Mouse (Mus musculus) left cerebral cortex, adult 18-20 months (tissue): ENCODE measurements around the gene Cpxm1. TPM values are rescaled to one million over a fixed set of nuclear protein-coding genes. Genes with fewer than 3 reads are reported as not detected.

Experiments
- DNase-seq, 2 experiments: peaks; one replicate each; pipeline ENCODE4 v3.0.0; 2021 to 2022; ENCODE audit warnings: low spot score in 2 of 2, mixed read lengths in 1 of 2
- total RNA-seq, 2 experiments: library from RNA; stranded (reverse); gene quantifications; 2 replicates each; pipeline ENCODE4 v1.2.3; 2021

The Cpxm1 gene
- total RNA-seq, 2 experiments from 2014 or later = 6.1 to 7.8 TPM

DNA sequence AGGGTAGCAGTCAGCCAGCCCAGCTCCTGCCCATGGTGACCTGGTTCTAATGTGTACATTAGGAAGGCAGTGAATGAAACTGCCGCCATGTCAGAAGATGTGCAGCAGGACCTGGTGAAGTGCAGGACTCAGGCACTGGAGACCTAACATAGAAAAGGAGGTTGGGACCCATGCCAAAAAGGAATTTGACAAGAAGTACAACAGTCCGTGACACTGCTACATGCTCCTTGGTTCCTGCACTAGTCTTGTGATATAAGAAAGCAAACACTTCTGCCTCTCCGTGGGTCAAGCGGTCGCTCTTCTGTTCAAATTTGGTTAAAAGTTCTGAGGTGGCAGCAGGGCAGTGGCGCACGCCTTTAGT lies 56.2 kb downstream of the Cpxm1 start:
- DNase-seq = no peak

Other genes with a start within 250 kb of the Cpxm1 start
- 100 to 1,000 TPM; 110 to 119 TPM for gene Snrpb, start 218.2 kb downstream of the Cpxm1 start, total RNA-seq
- gene Tmc2, start 202.4 kb downstream of the Cpxm1 start, total RNA-seq = not detected
- 100 to 1,000 TPM; 114 to 135 TPM for gene Nop56, start 123.1 kb downstream of the Cpxm1 start, total RNA-seq
- 100 to 1,000 TPM; 287 to 311 TPM for gene Idh3b, start 113.0 kb downstream of the Cpxm1 start, total RNA-seq
- gene Ebf4, start 102.4 kb downstream of the Cpxm1 start, total RNA-seq = 1 to 10 TPM; 7.4 to 8.2 TPM
- not detected for gene Gm28372, start 7.7 kb upstream of the Cpxm1 start, total RNA-seq
- gene 1700020A23Rik, start 7.7 kb upstream of the Cpxm1 start, total RNA-seq = not detected
- gene Tmem239, start 8.9 kb upstream of the Cpxm1 start, total RNA-seq = not detected
- gene Vps16, start 26.8 kb upstream of the Cpxm1 start, total RNA-seq = 10 to 100 TPM; 88.2 to 88.6 TPM
- gene Pced1a, start 27.1 kb upstream of the Cpxm1 start, total RNA-seq = 10 to 100 TPM; 19.5 to 22.1 TPM
- 100 to 1,000 TPM; 214 to 229 TPM for gene Ptpra, start 52.7 kb upstream of the Cpxm1 start, total RNA-seq
- 10 to 100 TPM; 71.0 to 75.4 TPM for gene Mrps26, start 166.2 kb upstream of the Cpxm1 start, total RNA-seq
- not detected for gene Oxt, start 178.6 kb upstream of the Cpxm1 start, total RNA-seq
- 1 to 10 TPM in 1 of 2 experiments, under 1 TPM in 1; 0.87 to 1.2 TPM for gene Avp, start 185.0 kb upstream of the Cpxm1 start, total RNA-seq
- 10 to 100 TPM in 1 of 2 experiments, 1 to 10 TPM in 1; 7.8 to 13.4 TPM for gene Fastkd5, start 232.5 kb upstream of the Cpxm1 start, total RNA-seq
- 10 to 100 TPM in 1 of 2 experiments, 1 to 10 TPM in 1; 8.2 to 10.7 TPM for gene Ubox5, start 232.5 kb upstream of the Cpxm1 start, total RNA-seq
- 100 to 1,000 TPM; 193 to 229 TPM for gene Lzts3, start 245.2 kb upstream of the Cpxm1 start, total RNA-seq